32 mouse cellular contexts compared by ENCODE assay signal in the genomic region with DNA sequence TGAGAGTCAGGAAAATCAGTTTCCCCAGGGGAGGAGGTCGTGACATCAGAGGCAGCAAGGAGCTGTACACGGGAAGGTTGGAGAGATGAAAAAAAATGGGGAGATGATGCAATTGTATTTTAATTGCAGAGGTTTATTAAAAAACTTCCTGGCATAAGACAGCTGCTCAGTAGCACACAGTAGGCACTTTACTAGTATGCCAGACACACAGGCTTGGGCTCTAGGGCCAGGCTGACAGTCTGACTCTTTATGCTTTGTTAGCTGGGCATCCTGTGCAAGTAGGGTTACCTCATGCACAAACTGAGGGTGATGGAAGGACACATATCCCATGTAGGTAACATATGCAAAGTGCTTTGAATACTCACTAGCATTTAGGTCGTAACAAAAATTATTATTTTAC.
"Had no signal": no experiment of that assay in that cellular context is flagged by ENCODE, and none has a peak within 500 bp of the region (broad histone marks: within the 10 kb centered on the region; RNA-seq: fewer than 3 reads in every experiment).

No protein-coding gene starts in this region.

- DNase-seq: left cerebral cortex, postnatal 4 days; liver; liver, embryonic 13.5 days; liver, postnatal 0 days; lung, adult 18-20 months; lung, adult 2 months; lung, embryonic 14.5 days; lung, postnatal 10 days; lung, postnatal 14 days; lung, postnatal 36 days; lung, postnatal 4 days; midbrain, embryonic 14.5 days had no signal

- H3K9ac ChIP-seq: limb, embryonic 12.5 days; limb, embryonic 13.5 days; limb, embryonic 15.5 days; liver, embryonic 12.5 days; liver, embryonic 13.5 days; liver, embryonic 14.5 days; liver, embryonic 15.5 days; liver, postnatal 0 days; lung, embryonic 14.5 days; lung, embryonic 15.5 days; midbrain, embryonic 12.5 days; midbrain, embryonic 13.5 days; midbrain, embryonic 15.5 days; neural tube, embryonic 12.5 days had no signal

- H3K9me3 ChIP-seq: limb, embryonic 10.5 days; limb, embryonic 12.5 days; limb, embryonic 13.5 days; limb, embryonic 15.5 days; liver, embryonic 12.5 days; liver, embryonic 13.5 days; liver, embryonic 15.5 days; lung, embryonic 15.5 days; midbrain, embryonic 10.5 days; midbrain, embryonic 12.5 days; midbrain, embryonic 13.5 days; midbrain, embryonic 15.5 days; neural tube, embryonic 12.5 days had no signal

- H3K36me3 ChIP-seq: limb, embryonic 10.5 days; limb, embryonic 12.5 days; limb, embryonic 13.5 days; limb, embryonic 15.5 days; liver, embryonic 12.5 days; liver, embryonic 13.5 days; liver, embryonic 15.5 days; lung, embryonic 15.5 days; midbrain, embryonic 10.5 days; midbrain, embryonic 12.5 days; midbrain, embryonic 13.5 days; midbrain, embryonic 15.5 days; neural tube, embryonic 12.5 days had no signal

- ATAC-seq: liver, embryonic 12.5 days; liver, postnatal 0 days; lung, postnatal 0 days; midbrain, embryonic 13.5 days; midbrain, embryonic 15.5 days; midbrain, embryonic 16.5 days had no signal

- H3K27ac ChIP-seq: limb, embryonic 10.5 days; limb, embryonic 12.5 days; limb, embryonic 13.5 days; limb, embryonic 15.5 days; liver, embryonic 12.5 days; liver, embryonic 13.5 days; liver, embryonic 14.5 days; liver, embryonic 15.5 days; lung, embryonic 15.5 days; macrophage; midbrain, embryonic 10.5 days; midbrain, embryonic 12.5 days; midbrain, embryonic 13.5 days; midbrain, embryonic 15.5 days; neural tube, embryonic 12.5 days had no signal

- H3K4me2 ChIP-seq: limb, embryonic 12.5 days; limb, embryonic 13.5 days; limb, embryonic 15.5 days; liver, embryonic 11.5 days; liver, embryonic 12.5 days; liver, embryonic 13.5 days; liver, embryonic 15.5 days; lung, embryonic 14.5 days; lung, embryonic 15.5 days; midbrain, embryonic 11.5 days; midbrain, embryonic 12.5 days; midbrain, embryonic 13.5 days; midbrain, embryonic 15.5 days; neural tube, embryonic 12.5 days had no signal

- H3K27me3 ChIP-seq: limb, embryonic 15.5 days; midbrain, embryonic 15.5 days; neural tube, embryonic 12.5 days had no signal

- H3K4me3 ChIP-seq: limb, embryonic 10.5 days; limb, embryonic 12.5 days; limb, embryonic 13.5 days; limb, embryonic 15.5 days; liver, embryonic 12.5 days; liver, embryonic 13.5 days; liver, embryonic 15.5 days; lung, embryonic 15.5 days; megakaryocyte, embryonic 14.5 days; midbrain, embryonic 10.5 days; midbrain, embryonic 12.5 days; midbrain, embryonic 13.5 days; midbrain, embryonic 15.5 days; myocyte; neural tube, embryonic 12.5 days had no signal
